Mouse (Mus musculus): ENCODE results near the gene Efl1. TPM values are rescaled to one million over a fixed set of nuclear protein-coding genes. Genes with fewer than 3 reads are reported as not detected.
"Not testable (repeated sequence)": the region's sequence is repeated elsewhere in the genome, so short reads cannot be mapped to it uniquely, and the experiment has no call there.

Efl1 gene
- polyA plus RNA-seq, 1 experiment from 2014 or later = 25.3 TPM

GRCm38 (mm10) chr7:82770957-82771660 is 122.7 kb downstream of the Efl1 start:
- Histone ChIP-seq H3K27ac (0 out of 2 replicates have a peak overlapping the region, but pooled peaks have one; percentile 11), H3K9ac (0 out of 2 replicates have a peak overlapping the region, but pooled peaks have one; percentile 8), H3K4me1 (peaks cover 35% of the 10 kb centered on the region)
- ATAC-seq (ENCODE audit: insufficient number of reproducible peaks, insufficient read depth, low FRiP score, low TSS enrichment) = peak; percentile 99
- not testable (repeated sequence) for H3K36me3 ChIP-seq; H3K4me2 ChIP-seq (replicated peaks); H3K9me3 ChIP-seq; H3K27me3 ChIP-seq; H3K4me3 ChIP-seq
- 83% methylated on average over 29 of the region's 29 CpGs for WGBS

- Histone ChIP-seq H3K27ac (0 out of 2 replicates have a peak overlapping the region, but pooled peaks have one; percentile 11), H3K4me1 (peaks cover 34% of the 10 kb centered on the region)
- not testable (repeated sequence) for H3K9me3 ChIP-seq; H3K9ac ChIP-seq; H3K4me2 ChIP-seq (replicated peaks); ATAC-seq (ENCODE audit: insufficient number of reproducible peaks, insufficient read depth, low FRiP score, low TSS enrichment); H3K36me3 ChIP-seq; H3K4me3 ChIP-seq; H3K27me3 ChIP-seq
- 84% methylated on average over 25 of the region's 25 CpGs for WGBS
Measured at GRCm38 (mm10) chr7:82771661-82772021, 123.2 kb downstream of the Efl1 start.

- Histone ChIP-seq H3K36me3 (no peaks in the 10 kb centered on the region; the same call in 1 of the 2 replicates), H3K27ac (peak overlapping the region; percentile 73), H3K4me1 (peaks cover 32% of the 10 kb centered on the region), H3K9ac (no peak overlapping the region), H3K4me2 (replicated peaks) (no peak overlapping the region), H3K27me3 (no peaks in the 10 kb centered on the region), H3K4me3 (no peak overlapping the region), H3K9me3 (no peaks in the 10 kb centered on the region)
- 51% methylated on average over 14 of the region's 14 CpGs for WGBS
- no peak; the same call in 1 of the 2 replicates for ATAC-seq (ENCODE audit: insufficient number of reproducible peaks, insufficient read depth, low FRiP score, low TSS enrichment)
Measured at GRCm38 (mm10) chr7:82772481-82772880, 124.1 kb downstream of the Efl1 start.

GRCm38 (mm10) chr7:82773150-82773549 is 124.7 kb downstream of the Efl1 start:
- H3K4me3 ChIP-seq = no peak overlapping the region
- ATAC-seq (ENCODE audit: insufficient number of reproducible peaks, insufficient read depth, low FRiP score, low TSS enrichment) = no peak
- H3K4me1 ChIP-seq = peaks cover 32% of the 10 kb centered on the region
- H3K9ac ChIP-seq = no peak overlapping the region
- H3K36me3 ChIP-seq = no peaks in the 10 kb centered on the region; the same call in 1 of the 2 replicates
- WGBS = 36% methylated on average over 9 of the region's 9 CpGs
- peak overlapping the region; percentile 73 for H3K27ac ChIP-seq
- no peaks in the 10 kb centered on the region for H3K27me3 ChIP-seq
- no peaks in the 10 kb centered on the region for H3K9me3 ChIP-seq
- no peak overlapping the region for H3K4me2 ChIP-seq (replicated peaks)

- ATAC-seq (ENCODE audit: insufficient number of reproducible peaks, insufficient read depth, low FRiP score, low TSS enrichment) = no peak
- 64% methylated on average over 6 of the region's 6 CpGs for WGBS
- no peaks in the 10 kb centered on the region for H3K27me3 ChIP-seq
Measured at GRCm38 (mm10) chr7:82773884-82774283, 125.5 kb downstream of the Efl1 start.

GRCm38 (mm10) chr7:82775090-82775489 is 126.7 kb downstream of the Efl1 start:
- 91% methylated on average over 3 of the region's 3 CpGs for WGBS
- ATAC-seq (ENCODE audit: insufficient number of reproducible peaks, insufficient read depth, low FRiP score, low TSS enrichment) = no peak

More at GRCm38 (mm10) chr7:82773884-82774283, 125.5 kb downstream of the Efl1 start:
- no peak overlapping the region for H3K9ac ChIP-seq
- H3K36me3 ChIP-seq = no peaks in the 10 kb centered on the region; the same call in 1 of the 2 replicates
- no peaks in the 10 kb centered on the region for H3K9me3 ChIP-seq
- H3K4me3 ChIP-seq = no peak overlapping the region
- no peak overlapping the region for H3K4me2 ChIP-seq (replicated peaks)
- no peak overlapping the region for H3K27ac ChIP-seq
- H3K4me1 ChIP-seq = peaks cover 32% of the 10 kb centered on the region

GRCm38 (mm10) chr7:82783071-82783470 is 134.7 kb downstream of the Efl1 start:
- no peaks in the 10 kb centered on the region for H3K27me3 ChIP-seq
- H3K4me3 ChIP-seq = no peak overlapping the region
- H3K4me1 ChIP-seq = no peaks in the 10 kb centered on the region
- no peaks in the 10 kb centered on the region for H3K9me3 ChIP-seq
- H3K27ac ChIP-seq = no peak overlapping the region
- 71% methylated on average over 2 of the region's 2 CpGs for WGBS
- H3K9ac ChIP-seq = no peak overlapping the region
- H3K36me3 ChIP-seq = no peaks in the 10 kb centered on the region
- no peak overlapping the region for H3K4me2 ChIP-seq (replicated peaks)
- ATAC-seq (ENCODE audit: insufficient number of reproducible peaks, insufficient read depth, low FRiP score, low TSS enrichment) = no peak

More at GRCm38 (mm10) chr7:82775090-82775489, 126.7 kb downstream of the Efl1 start:
- Histone ChIP-seq H3K9me3 (no peaks in the 10 kb centered on the region), H3K4me3 (no peak overlapping the region), H3K27ac (no peak overlapping the region), H3K27me3 (no peaks in the 10 kb centered on the region), H3K36me3 (no peaks in the 10 kb centered on the region; the same call in 1 of the 2 replicates), H3K9ac (no peak overlapping the region), H3K4me1 (peaks cover 25% of the 10 kb centered on the region), H3K4me2 (replicated peaks) (no peak overlapping the region)

GRCm38 (mm10) chr7:82783693-82784092 is 135.3 kb downstream of the Efl1 start:
- H3K27me3 ChIP-seq = no peaks in the 10 kb centered on the region
- no peak for ATAC-seq (ENCODE audit: insufficient number of reproducible peaks, insufficient read depth, low FRiP score, low TSS enrichment)
- no peaks in the 10 kb centered on the region for H3K36me3 ChIP-seq
- H3K9ac ChIP-seq = no peak overlapping the region
- no peak overlapping the region for H3K4me3 ChIP-seq
- no peak overlapping the region for H3K4me2 ChIP-seq (replicated peaks)
- H3K4me1 ChIP-seq = no peaks in the 10 kb centered on the region
- H3K9me3 ChIP-seq = no peaks in the 10 kb centered on the region
- no peak overlapping the region for H3K27ac ChIP-seq
- 35% methylated on average over 6 of the region's 6 CpGs for WGBS

- 69% methylated on average over 6 of the region's 6 CpGs for WGBS
Measured at GRCm38 (mm10) chr7:82785335-82785934, 137.0 kb downstream of the Efl1 start.

GRCm38 (mm10) chr7:82785970-82786647 is 137.7 kb downstream of the Efl1 start:
- Histone ChIP-seq H3K4me3 (no peak overlapping the region), H3K36me3 (no peaks in the 10 kb centered on the region), H3K27ac (no peak overlapping the region), H3K4me2 (replicated peaks) (no peak overlapping the region), H3K27me3 (no peaks in the 10 kb centered on the region), H3K9me3 (no peaks in the 10 kb centered on the region), H3K9ac (no peak overlapping the region), H3K4me1 (no peaks in the 10 kb centered on the region)
- WGBS = 86% methylated on average over 2 of the region's 2 CpGs
- ATAC-seq (ENCODE audit: insufficient number of reproducible peaks, insufficient read depth, low FRiP score, low TSS enrichment) = no peak

More at GRCm38 (mm10) chr7:82785335-82785934, 137.0 kb downstream of the Efl1 start:
- Histone ChIP-seq H3K27ac (no peak overlapping the region), H3K4me1 (no peaks in the 10 kb centered on the region), H3K9ac (no peak overlapping the region), H3K4me3 (no peak overlapping the region), H3K36me3 (no peaks in the 10 kb centered on the region), H3K4me2 (replicated peaks) (no peak overlapping the region), H3K9me3 (no peaks in the 10 kb centered on the region), H3K27me3 (no peaks in the 10 kb centered on the region)
- no peak for ATAC-seq (ENCODE audit: insufficient number of reproducible peaks, insufficient read depth, low FRiP score, low TSS enrichment)

- Histone ChIP-seq H3K9me3 (no peaks in the 10 kb centered on the region), H3K27ac (no peak overlapping the region), H3K27me3 (no peaks in the 10 kb centered on the region), H3K4me1 (no peaks in the 10 kb centered on the region), H3K36me3 (no peaks in the 10 kb centered on the region), H3K9ac (no peak overlapping the region), H3K4me3 (no peak overlapping the region), H3K4me2 (replicated peaks) (no peak overlapping the region)
- ATAC-seq (ENCODE audit: insufficient number of reproducible peaks, insufficient read depth, low FRiP score, low TSS enrichment) = no peak
- 44% methylated on average over 2 of the region's 2 CpGs for WGBS
Measured at GRCm38 (mm10) chr7:82792644-82793043, 144.2 kb downstream of the Efl1 start.

All from embryonic facial prominence, embryonic 12.5 days (tissue).